Mouse (Mus musculus): ENCODE measurements at regions not wholly inside any gene's neighbourhood (a gene's known extent, or its start where the extent isn't known, plus 50 kb on each side); places are given as distances from the start of the nearest gene placed in this dataset.

DNA sequence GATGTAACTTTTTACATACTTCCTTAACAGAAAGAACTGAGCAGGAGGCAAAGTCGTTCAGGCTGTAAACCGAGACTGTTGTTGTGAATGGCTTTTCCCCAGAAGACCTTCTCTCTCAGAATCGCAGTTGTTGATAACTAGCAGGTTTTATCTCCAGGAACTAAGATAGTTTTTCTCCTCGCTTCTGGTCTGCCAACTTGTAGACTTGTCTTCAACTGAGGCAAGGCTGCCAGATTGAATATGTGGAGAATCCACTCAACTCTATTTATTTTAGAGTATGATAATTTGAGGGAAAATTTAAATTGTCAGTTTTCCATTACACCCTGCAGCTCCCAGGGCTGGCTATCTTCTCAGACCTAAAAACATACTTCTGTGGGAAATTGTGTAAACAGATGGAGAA, 206.6 kb upstream of the Tet2 start:
- DNase-seq, result no peak

DNA sequence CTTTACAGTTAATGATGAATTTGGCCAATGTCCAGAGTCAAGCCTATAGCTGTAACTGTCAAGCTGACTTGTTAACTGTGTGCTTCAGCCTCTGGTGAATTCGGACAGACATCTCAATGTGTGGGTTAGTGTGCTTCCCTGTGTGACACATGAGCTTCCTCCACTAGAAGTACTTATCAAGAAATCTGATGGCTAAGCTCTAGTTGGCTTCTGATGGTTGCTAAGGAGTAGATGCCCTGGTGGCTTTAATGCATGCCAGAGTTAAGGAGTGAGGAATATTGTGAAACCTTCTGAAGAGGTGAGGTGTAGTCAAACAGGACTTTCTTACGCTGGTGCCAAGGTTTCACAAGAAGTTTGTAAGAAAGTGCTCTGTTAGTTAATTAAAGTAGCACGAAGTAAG, 208.1 kb upstream of the Tet2 start:
- DNase-seq, result no peak

DNA sequence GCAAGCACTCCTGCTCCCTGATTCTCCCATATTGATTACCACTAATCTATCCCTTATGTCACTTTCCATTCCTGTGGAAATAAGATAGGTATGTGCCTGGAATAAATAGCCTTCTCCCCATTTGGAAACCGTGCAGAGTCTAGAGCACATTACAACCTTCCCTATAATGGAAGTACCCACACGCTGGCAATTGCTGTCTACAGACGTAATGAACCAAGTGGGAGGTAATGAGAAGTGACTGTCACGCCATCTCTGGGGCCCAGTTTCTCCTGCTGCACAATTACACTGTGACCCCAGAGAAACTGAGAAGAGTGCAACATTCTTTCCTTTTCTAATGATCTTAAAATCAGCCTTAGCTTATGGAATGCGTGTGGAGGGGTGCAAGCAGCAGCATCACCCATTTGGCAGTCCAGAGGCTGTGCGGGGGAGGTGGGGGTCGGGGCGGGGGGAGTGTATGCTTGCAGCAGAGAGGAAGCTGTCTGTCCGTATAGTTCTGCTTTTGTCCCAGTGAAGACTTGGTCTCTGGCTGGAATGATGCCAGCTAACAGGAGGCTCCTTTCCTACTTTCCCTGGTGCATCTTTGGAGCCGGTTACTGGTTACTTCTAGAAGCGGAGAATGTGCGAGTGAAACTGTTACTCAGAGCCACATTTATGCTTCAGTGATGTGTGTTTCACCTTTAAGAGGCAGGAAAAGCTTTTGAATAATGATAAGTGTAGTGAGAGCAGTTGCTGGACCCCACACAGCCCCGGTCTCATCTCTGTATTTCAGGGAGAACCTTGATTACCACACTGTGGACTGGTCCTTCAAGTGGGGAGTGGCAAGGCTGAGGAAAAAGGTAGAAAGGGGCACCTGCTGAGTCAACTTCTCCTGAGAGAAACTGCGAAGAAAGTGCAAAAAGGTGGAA, 209.3 kb upstream of the Tet2 start:
- no peak for DNase-seq

DNA sequence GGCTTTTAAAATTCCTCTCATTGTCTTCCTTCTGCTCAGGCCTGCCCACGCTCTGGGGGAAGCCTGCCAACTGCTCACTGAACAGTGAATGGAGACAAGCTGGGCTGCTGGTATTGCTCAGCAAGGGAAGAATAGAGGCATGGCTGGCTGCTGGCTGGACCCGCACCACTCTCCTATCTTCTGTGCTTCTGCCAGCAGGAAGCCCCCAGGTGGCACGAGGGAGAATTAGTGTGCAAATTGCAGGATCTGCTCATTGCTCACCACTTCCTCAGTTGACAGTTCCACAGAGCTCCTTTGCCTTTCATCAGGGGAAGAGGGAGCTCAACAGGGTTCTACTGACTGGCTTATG, 209.9 kb upstream of the Tet2 start:
- DNase-seq, result peak; percentile 51 to 62

DNA sequence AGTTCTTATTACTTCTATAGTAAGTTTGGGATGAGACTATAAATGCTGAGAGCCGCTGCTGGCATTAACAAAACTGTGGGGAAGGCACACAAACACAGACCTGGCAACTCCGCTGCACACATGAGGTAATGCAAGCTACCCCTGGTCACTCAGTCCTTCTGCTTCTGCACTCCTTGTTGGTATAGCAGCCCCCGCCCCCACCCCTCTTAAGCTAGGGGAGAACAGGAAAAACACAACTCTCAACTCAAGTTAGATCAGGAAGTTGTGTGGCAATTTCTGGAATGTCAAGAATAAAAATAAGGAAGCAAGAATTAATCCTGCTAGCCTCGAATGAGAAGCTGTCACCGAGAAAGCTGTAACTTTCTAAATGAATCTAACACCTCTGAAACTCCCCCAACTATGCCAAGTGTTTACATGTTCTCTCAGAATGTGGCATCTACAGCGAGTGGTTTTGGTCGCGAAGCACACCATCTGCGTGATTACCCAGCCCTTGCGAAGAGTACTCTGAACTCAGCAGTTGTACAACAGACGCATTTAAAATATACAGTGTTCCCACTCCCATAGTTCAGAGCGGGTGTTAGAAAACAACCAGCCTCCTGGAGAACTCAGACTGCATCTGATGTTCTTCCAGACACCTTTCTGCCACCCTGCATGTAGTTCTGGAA, 212.9 kb upstream of the Tet2 start:
- DNase-seq, result no peak

DNA sequence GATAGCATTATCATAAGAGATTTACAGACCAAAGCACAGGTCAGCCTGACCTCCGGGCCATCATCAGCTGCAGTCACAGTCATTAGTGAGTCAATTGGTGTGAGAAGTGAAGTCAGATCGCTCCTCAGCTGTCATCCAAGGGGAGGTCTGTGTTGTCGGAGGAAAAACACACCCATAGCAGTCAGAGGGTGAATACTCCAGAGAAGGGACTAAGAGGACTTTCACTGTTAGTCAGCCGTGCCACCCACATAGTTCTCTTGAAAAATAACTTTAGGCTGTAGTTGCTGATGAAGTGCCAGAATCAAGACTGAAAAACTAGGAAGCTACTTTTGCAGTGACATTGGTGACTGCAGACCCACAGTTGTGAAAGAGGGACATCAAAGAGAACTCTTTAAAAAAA, 213.5 kb upstream of the Tet2 start:
- DNase-seq, result no peak

DNA sequence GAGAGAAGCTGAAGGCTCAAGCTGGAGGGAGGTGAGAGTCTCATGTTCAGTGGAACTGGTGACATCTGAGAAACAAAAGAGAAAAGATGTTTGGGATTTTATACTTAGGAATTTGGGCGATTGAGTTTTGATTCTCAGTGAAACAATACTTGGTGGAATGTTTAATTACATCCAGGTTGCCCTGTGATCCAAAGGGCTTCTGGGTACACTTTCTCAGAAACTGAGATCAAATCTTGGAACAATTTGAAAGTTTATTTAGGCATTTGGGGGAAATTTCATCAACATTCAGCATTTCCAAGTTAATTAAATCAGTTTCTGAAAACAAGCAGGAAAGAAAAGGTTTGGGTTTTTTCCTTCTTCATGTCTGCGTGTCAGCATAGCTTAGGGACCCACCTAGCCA, 214.7 kb upstream of the Tet2 start:
- DNase-seq, result no peak

DNA sequence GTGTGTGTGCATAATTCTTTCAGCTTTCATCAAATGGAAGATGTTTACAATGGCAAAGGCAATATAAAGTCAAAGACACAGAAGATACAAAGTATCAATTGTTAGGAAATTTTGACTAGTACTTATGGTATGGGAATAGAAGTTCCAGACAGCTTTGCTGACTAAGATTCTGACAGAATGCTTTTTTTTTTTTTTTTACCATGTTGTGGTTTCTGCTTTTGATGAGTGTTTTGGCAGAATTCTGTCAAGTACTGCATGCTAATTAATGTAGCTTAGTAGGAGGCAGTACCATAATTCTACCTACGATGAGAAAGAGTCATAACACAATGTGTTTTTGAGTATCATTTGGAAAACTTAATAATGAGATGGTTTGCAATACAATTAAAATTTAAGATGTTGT, 215.3 kb upstream of the Tet2 start:
- DNase-seq, result no peak

DNA sequence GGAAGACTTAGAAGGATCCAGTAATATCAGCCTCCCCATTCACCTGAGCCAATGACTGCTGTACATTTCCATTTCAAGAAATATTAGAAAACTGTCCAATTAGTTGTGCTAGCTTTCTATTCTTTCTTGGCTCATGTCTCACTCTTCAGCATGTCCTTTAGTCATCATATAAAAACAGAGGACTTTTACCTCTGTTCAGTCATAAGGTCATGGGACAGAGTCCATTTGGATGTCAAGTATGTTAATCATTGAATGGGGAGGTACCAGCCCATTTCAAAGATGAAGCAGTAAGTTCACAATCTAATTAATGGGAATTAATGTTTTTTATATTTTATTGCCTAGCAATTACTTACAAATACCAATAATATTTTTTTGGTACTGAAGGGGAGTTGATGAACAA, 218.8 kb upstream of the Tet2 start:
- no peak for DNase-seq

DNA sequence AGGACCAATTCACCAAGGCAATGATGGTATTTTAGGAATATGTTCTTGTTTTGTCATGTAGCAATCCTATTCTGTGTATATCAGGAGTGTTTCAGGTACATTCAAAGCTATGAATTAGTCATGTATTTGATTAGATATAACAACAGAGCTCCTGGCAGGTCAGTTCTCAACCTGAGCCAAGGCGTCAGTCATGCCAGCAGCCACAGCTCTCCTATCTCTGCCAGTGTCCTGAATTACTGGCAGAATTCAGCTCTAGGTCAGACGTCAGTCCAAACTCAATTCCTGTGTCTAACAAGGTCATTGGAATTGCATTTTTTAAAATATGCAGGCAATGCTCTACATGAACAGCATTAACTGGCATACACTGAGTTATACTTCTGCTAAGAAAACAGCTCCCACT, 228.6 kb upstream of the Tet2 start:
- no peak for DNase-seq

DNA sequence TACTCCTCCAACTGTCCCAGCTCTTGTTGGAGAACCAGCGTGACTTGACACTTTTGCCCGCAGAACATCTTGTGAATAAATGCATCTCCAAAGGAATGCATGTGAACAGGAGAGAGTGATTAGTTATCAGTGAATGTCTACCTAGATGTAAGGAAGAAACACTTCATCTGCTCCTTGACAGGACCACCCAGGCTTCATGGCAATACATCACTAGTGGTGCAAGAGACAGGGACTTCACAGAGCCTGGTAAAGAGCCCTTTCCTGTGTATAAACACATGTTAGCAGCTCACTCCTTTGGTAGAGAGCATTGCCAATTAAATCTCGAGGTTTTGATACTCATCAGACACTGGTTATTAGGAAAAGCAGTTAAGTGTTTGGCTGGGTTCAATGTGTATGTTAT, 229.3 kb upstream of the Tet2 start:
- no peak for DNase-seq

DNA sequence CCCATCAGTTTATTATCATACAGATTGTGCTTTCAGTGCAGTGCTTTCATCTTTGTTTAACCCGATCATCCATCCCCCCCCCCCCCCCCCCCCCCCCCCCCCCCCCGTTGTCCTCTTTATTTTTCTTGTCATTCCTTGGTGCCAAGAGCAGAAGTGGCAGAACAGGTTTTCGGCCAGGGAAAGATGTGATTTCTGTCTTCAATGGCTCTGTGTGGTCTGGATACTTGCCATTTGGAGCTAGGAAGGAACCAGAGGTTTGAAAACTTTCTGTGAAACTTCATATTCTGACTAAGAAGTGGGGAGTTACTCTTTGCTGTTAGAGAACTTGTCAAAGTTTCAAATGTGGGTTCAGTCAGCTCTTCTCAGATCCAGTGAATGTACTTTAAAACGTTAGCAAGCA, 231.1 kb upstream of the Tet2 start:
- no peak for DNase-seq

DNA sequence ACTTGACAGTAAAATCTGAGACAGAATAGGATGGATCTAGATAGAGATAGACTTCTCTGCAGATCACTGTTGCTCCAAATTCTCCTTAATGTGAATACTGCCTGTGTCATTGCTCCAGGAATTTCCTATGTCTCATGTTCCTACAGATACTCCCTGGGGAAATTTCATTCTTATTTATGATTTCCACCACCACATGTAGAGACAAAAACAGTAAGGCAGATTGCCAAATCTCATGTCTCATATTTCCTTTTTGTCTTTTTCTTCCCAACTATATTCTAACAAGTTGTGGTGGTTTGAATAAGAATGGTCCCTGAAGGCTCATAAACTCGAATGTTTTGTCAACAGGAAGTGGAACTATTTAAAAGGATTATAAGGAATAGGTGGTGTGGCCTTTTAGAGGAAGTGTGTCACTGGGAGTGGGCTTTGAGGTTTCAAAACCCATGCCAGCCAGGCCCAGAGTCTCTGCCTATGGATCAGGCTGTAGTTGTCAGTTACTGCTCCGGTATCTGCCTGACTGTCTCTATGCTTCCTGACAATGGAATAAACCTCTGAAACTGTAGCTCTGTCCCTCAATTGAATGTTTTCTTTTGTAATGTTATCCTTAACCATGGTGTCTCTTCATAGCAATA, 234.3 kb upstream of the Tet2 start:
- DNase-seq, result no peak

DNA sequence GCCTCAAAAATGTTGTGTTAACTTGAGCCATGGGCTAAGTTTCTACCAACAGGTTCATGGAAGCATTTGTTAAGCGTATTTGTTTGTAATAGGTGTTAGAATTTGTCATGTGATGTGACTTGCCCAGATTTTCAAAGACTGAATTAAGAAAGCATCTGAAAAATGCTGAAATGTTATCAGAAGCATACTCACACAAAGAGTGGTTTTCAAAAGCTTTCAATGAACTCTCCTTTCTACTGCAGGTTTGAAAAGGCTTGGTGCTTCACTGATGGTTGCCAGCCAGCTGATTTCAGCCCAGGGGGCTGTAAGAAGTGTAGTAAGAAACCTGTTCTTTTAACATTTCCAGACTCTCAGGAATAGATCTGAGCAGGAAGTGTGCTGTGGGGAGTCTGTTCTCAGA, 238.1 kb upstream of the Tet2 start:
- no peak for DNase-seq

DNA sequence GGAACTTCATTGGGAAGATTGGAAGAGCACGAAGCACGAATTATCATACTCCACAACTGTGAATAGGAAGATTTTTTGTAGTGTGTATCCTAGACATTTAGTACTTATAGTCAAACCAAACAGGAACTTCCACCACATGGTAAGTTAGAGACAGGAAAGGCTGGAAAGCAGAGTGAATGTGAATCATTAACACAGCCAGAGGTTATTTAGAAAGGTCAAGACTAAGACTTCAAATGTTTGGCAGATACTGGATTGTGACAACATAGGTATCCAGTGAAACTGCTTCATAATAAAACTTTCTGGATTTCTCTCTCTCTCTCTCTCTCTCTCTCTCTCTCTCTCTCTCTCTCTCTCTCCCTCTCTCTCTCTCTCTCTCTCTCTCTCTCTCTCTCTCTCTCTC, 246.4 kb upstream of the Tet2 start:
- DNase-seq, result no peak

DNA sequence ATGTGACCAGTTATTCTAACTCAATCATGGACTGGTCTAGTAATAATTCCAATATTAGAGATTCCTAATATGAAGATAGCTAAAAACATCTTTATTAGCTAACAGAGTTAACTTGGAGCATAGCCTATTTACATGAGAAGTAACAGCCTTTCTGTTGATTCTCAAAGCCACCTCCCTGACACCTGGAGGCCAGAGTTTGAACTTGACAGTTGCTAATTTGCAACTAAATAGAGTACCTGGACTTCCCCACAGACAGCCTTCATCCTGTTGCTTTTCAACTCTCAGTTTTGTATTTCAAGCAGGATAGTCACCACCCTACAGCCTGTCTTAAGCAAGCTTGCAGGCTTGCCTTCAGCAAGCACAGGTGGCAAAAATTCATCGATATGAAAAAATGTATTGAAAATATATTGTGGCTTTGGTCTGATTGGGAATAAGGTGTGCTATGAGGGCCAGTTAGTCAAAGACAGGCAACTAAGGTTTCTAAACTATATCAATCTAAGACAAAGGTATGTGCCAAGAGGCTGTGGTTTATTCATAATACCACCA, 264.1 kb upstream of the Tet2 start:
- no peak for DNase-seq

DNA sequence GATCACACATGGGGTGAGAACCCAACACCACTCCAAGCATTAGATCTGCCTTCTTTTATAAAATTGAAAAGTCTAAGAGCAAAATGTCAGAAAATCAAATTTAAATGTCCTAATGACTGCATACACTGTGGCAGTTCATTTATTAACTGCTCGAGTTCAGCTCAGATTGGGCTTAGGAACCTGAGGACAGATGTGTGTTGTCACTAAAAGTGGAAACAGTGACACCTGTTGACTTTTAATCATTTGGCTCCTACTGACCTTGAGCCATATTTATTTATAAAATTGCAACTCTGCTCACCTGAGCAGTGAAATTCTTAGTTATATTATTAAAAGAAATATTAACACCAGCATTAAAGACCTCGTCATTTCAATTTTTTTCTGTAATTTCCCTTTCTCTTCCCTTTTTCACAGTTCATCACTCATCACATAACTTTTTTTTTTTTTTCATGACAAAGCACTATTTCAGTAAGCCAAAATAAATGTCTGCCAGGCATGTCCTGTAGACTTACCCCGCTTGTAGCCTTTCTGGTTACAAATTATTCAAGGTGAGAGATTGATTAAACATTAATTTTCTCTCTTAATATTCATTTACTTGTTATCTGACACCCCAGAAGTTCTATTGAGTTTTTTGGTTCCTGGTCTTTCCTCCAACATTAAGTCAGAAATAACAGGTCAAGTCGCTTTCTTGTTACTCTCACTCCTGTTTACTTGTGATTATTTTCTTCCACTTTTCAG, 274.2 kb upstream of the Tet2 start:
- no peak for DNase-seq

DNA sequence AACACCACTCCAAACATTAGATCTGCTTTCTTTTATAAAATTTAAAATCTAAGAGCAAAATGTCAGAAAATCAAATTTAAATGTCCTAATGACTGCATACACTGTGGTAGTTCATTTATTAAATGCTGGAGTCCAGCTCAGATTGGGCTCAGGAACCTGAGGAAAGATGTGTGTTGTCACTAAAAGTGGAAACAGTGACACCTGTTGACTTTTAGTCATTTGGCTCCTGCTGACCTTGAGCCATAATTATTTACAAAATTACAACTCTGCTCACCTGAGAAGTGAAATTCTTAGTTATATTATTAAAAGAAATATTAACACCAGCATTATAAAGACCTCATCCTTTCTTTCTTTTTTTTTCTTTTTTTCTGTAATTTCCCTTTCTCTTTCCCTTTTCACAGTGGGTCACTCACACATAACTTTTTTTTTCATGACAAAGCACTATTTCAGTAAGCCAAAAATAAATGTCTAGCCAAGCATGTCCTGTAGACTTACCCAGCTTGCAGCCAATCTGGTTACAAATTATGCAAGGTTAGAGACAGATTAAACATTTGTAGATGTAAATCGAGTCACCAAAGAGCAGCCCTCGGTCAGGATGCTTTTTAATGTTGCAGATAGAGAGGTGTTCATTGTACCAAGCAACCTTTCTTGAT, 288.9 kb upstream of the Tet2 start:
- DNase-seq, result no peak

DNA sequence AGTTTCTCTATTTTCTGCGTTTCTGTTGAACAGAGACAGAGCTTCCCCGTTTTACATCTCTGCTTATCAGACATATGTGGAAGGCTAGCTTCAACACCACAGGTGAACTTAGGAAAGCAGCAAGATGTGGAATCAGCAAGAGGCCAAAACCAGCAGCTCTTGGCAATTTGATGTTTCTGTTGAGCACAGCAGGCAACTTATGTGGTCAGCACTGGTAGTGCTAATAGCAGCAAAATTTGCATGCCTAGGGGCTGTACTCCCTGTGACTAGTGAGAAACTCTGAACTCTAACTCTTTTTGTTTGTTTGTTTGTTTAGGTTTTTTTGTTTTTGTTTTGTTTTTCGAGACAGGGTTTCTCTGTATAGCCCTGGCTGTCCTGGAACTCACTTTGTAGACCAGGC, 289.5 kb upstream of the Tet2 start:
- DNase-seq, result no peak

DNA sequence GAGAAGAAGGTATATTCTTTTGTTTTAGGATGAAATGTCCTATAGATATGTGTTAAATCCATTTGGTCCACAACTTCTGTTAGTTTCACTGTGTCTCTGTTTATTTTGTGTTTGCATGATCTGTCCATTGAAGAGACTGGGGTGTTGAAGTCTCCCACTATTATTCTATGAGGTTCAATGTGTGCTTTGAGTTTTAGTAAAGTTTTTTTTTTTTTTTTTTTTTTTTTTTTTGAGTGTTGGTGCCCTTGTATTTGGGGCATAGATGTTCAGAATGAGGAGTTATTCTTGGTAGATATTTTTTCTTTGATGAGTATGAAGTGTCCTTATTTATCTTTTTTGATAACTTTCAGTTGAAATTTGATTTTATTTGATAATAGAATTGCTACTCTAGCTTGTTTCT, 301.4 kb upstream of the Tet2 start:
- DNase-seq, result no peak

DNA sequence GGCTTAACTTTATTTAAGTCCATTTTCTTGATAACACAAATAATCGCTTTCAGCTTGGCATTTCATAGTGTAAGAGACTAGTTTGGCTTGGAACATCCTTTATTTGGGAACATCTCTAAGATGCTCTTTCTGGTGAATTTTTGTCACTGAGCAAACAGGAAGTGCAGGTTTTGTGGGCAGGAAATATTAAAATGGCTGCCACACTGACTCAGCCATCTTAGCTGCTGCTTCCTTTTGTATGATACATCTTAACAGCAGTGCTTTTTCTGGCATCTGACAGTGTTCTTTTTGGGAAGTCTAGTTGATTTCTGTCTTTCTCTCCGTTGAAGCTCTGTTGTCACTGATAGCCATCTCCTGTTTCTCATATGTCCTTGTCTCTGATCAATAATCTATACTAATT, 329.4 kb upstream of the Tet2 start:
- no peak for DNase-seq

DNA sequence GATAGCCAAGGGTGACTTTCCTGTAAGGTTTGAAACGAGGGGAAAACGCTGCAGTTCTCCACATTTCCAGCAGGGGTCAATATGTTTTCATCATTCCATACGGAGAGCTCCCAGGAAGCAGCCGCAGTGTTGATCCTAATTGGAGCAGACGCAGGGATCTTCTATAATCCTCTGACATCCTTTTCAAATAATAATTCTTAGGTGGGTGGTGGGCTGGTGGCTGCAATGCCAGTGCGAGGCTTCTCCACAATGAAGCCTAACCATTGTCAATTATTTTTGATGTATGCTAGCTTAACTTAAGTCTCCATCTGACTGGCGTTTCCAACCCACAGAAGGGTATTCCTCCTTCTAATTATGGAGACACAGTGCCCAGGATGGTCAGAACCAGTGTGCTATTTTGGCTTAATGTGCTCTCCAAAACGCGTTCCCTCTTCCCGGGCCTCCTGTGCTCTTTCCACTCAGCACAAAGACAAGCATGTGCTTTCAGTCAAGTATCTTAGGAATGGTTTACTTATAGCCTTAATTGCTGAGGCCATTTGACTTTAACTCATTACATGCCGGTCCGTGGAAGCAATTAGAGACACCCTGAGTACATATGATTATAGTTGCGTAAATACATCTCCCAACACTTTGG, 331.6 kb upstream of the Tet2 start:
- DNase-seq, result peak; percentile 67 to 80

Measured in cerebellum, postnatal 36 days (tissue).